Mouse (Mus musculus): ENCODE results near the gene 4930415L06Rik. TPM values are rescaled to one million over a fixed set of nuclear protein-coding genes. Genes with fewer than 3 reads are reported as not detected.

Gene 4930415L06Rik
- polyA plus RNA-seq (2017; shearing (Covaris generic)): not detected

GRCm38 (mm10) chrX:89932752-89933151 lies at the start of gene 4930415L06Rik:
Gene 4930415L06Rik (minus strand): TSS chrX:89932852.

Other genes starting within 250 kb of the 4930415L06Rik start
- gene 4932429P05Rik, start 180.6 kb downstream of the 4930415L06Rik start, polyA plus RNA-seq (2017; shearing (Covaris generic)): not detected